Mouse (Mus musculus) cerebellum, adult 2 months (tissue): ENCODE data around the gene Lnx2. TPM values are rescaled to one million over a fixed set of nuclear protein-coding genes. Genes with fewer than 3 reads are reported as not detected.

Source experiments
- DNase-seq, 2 experiments: peaks; one replicate each; pipeline ENCODE4 v3.0.0; 2021
- H3K27ac ChIP-seq: fragments of 200-500 bp; 2 replicates; pipeline ENCODE4 v1.5.1; 2012; ENCODE audit warnings: low read length, control low read depth, inconsistent platforms; ENCODE audit not compliant: insufficient read depth
- H3K27me3 ChIP-seq: fragments of 200-500 bp; 2 replicates; pipeline ENCODE4 v1.6.1; 2012; ENCODE audit warnings: inconsistent platforms, mild to moderate bottlenecking, low read length, moderate library complexity; ENCODE audit not compliant: control insufficient read depth, insufficient read depth
- H3K4me1 ChIP-seq: fragments of 200-500 bp; 2 replicates; pipeline ENCODE4 v1.6.1; 2011; ENCODE audit warnings: low read length; ENCODE audit not compliant: control insufficient read depth, insufficient read depth
- H3K4me3 ChIP-seq: fragments of 200-500 bp; replicated peaks from 2 replicates; pipeline ENCODE3; 2011; ENCODE audit warnings: mild to moderate bottlenecking, low read depth, low read length, control low read depth; ENCODE audit not compliant: insufficient read depth
- CTCF ChIP-seq: fragments of 200-500 bp; IDR thresholded peaks from 2 replicates; pipeline ENCODE4 v1.5.1; 2011; ENCODE audit warnings: low read depth, mild to moderate bottlenecking, control low read depth, low read length, moderate library complexity, borderline replicate concordance; ENCODE audit not compliant: insufficient read depth
- POLR2A ChIP-seq: fragments of 200-500 bp; IDR thresholded peaks from 2 replicates; pipeline ENCODE4 v1.6.1; 2011; ENCODE audit warnings: low read length, control low read depth, borderline replicate concordance; ENCODE audit not compliant: insufficient read depth
- WGBS: fragments of 180-500 bp; shearing (Covaris S2); methylation state at CpG from one replicate; pipeline ENCODE4 v1.1.7; 2018; 5-methylcytosine and 5-hydroxymethylcytosine counted together
- polyA plus RNA-seq: library from polyadenylated mRNA; depleted of rRNA; stranded (reverse); fragments of >200 nt; gene quantifications from 2 replicates; pipeline ENCODE4 v1.2.3, GENCODE M21; 2012

Gene Lnx2
- polyA plus RNA-seq, 1 experiment = 15.9 TPM

GRCm38 (mm10) chr5:147107276-147107675 is 30.9 kb upstream of the Lnx2 start:
- TF ChIP-seq CTCF (no peak), POLR2A (no peak)
- peak; percentile 59 to 77 for DNase-seq
- H3K4me1 ChIP-seq = peaks cover 21% of the 10 kb centered on the region
- H3K27ac ChIP-seq = no peak overlapping the region
- no peaks in the 10 kb centered on the region for H3K27me3 ChIP-seq
- WGBS = 19% methylated on average over 3 of the region's 3 CpGs
- H3K4me3 ChIP-seq = no peak overlapping the region

- TF ChIP-seq CTCF = no peak
- TF ChIP-seq POLR2A = no peak
- no peaks in the 10 kb centered on the region; the same call in 1 of the 2 replicates for H3K4me1 ChIP-seq
- no peak overlapping the region for H3K27ac ChIP-seq
- DNase-seq = no peak
- H3K4me3 ChIP-seq = no peak overlapping the region
- H3K27me3 ChIP-seq = no peaks in the 10 kb centered on the region
- 89% methylated on average over 6 of the region's 6 CpGs for WGBS
Observed at GRCm38 (mm10) chr5:147102295-147102694, 25.9 kb upstream of the Lnx2 start.

GRCm38 (mm10) chr5:147100180-147100579 is 23.8 kb upstream of the Lnx2 start:
- no peak for DNase-seq
- H3K27me3 ChIP-seq = no peaks in the 10 kb centered on the region
- no peak overlapping the region for H3K4me3 ChIP-seq
- H3K27ac ChIP-seq = no peak overlapping the region
- TF ChIP-seq CTCF (no peak), POLR2A (no peak)
- peaks cover 7% of the 10 kb centered on the region; the same call in 1 of the 2 replicates for H3K4me1 ChIP-seq
- 95% methylated on average over 2 of the region's 2 CpGs for WGBS

- no peak overlapping the region for H3K4me3 ChIP-seq
- WGBS = 72% methylated on average over 7 of the region's 7 CpGs
- no peaks in the 10 kb centered on the region for H3K27me3 ChIP-seq
- no peak overlapping the region for H3K27ac ChIP-seq
- peaks cover 10% of the 10 kb centered on the region for H3K4me1 ChIP-seq
- no peak for TF ChIP-seq POLR2A
- TF ChIP-seq CTCF = no peak
- DNase-seq = no peak
Observed at GRCm38 (mm10) chr5:147098667-147099066, 22.3 kb upstream of the Lnx2 start.

GRCm38 (mm10) chr5:147096586-147096985 is 20.2 kb upstream of the Lnx2 start:
- DNase-seq = no peak
- no peaks in the 10 kb centered on the region for H3K27me3 ChIP-seq
- WGBS = 97% methylated on average over 4 of the region's 4 CpGs
- no peak overlapping the region for H3K27ac ChIP-seq
- no peak for TF ChIP-seq CTCF
- TF ChIP-seq POLR2A = no peak
- peaks cover 18% of the 10 kb centered on the region for H3K4me1 ChIP-seq
- H3K4me3 ChIP-seq = no peak overlapping the region

GRCm38 (mm10) chr5:147094296-147094695 is 17.9 kb upstream of the Lnx2 start:
- Histone ChIP-seq H3K27ac (0 out of 2 replicates have a peak overlapping the region, but pooled peaks have one; percentile 49), H3K4me3 (no peak overlapping the region), H3K27me3 (no peaks in the 10 kb centered on the region), H3K4me1 (peaks cover 27% of the 10 kb centered on the region)
- no peak for TF ChIP-seq POLR2A
- TF ChIP-seq CTCF = no peak
- DNase-seq = peak in 1 of 2 experiments; percentile 61
- WGBS = 17% methylated on average over 6 of the region's 6 CpGs

GRCm38 (mm10) chr5:147092448-147092847 is 16.1 kb upstream of the Lnx2 start:
- H3K4me1 ChIP-seq = peaks cover 37% of the 10 kb centered on the region
- 85% methylated on average over 7 of the region's 7 CpGs for WGBS
- no peaks in the 10 kb centered on the region for H3K27me3 ChIP-seq
- no peak overlapping the region for H3K4me3 ChIP-seq
- TF ChIP-seq CTCF (no peak), POLR2A (no peak)
- DNase-seq = no peak
- H3K27ac ChIP-seq = no peak overlapping the region

GRCm38 (mm10) chr5:147090256-147090963 is 14.0 kb upstream of the Lnx2 start:
- TF ChIP-seq CTCF (no peak), POLR2A (no peak)
- H3K27me3 ChIP-seq = no peaks in the 10 kb centered on the region
- H3K4me3 ChIP-seq = no peak overlapping the region
- peak overlapping the region; percentile 83 for H3K27ac ChIP-seq
- peak; percentile 83 to 93 for DNase-seq
- WGBS = 33% methylated on average over 11 of the region's 11 CpGs
- peaks cover 51% of the 10 kb centered on the region for H3K4me1 ChIP-seq
